In genomic region chr14:33330986-33331385, GRCm38 (mm10) we compare ENCODE assay signal across 11 mouse cellular contexts.
A peak's percentile ranks its signal among the peaks of the same experiment; 100 is the strongest.
DNase-seq lines count a peak whose midpoint lies in the region; TF ChIP-seq lines count a peak whose summit lies in the region.
"Had no signal": no experiment of that assay in that cellular context is flagged by ENCODE, and none has a peak within 500 bp of the region (broad histone marks: within the 10 kb centered on the region; RNA-seq: fewer than 3 reads in every experiment).

No protein-coding gene starts in this region.

- H3K9me3 ChIP-seq in CH12.LX (replicated peaks; ENCODE audit: low read length): peaks cover 5% of the 10 kb centered on the region
- H3K9me3 ChIP-seq: stomach, embryonic 15.5 days had no signal

- TF ChIP-seq POLR2A in CH12.LX (IDR thresholded peaks at IDR 0.05; ENCODE audit: low read depth, low read length): no peak

- H3K79me2 ChIP-seq in CH12.LX (replicated peaks; ENCODE audit: control insufficient read depth, extremely low read depth, insufficient read depth, poor library complexity, severe bottlenecking): no peaks in the 10 kb centered on the region

- H3K4me2 ChIP-seq in CH12.LX (ENCODE audit: insufficient read depth, low read depth, poor library complexity, severe bottlenecking): no peak overlapping the region
- H3K4me2 ChIP-seq: stomach, embryonic 15.5 days had no signal

- no peaks in the 10 kb centered on the region for H3K36me3 ChIP-seq in CH12.LX (replicated peaks in 1 of 2; ENCODE audit: control insufficient read depth in 1 of 2, insufficient read depth in 1 of 2, low read length in 1 of 2)
- H3K36me3 ChIP-seq: stomach, embryonic 15.5 days had no signal

- no peak; the same call in none of the 2 replicates for TF ChIP-seq RAD21 in CH12.LX (IDR thresholded peaks at IDR 0.05; ENCODE audit: low read depth, low read length)

- TF ChIP-seq EP300 in CH12.LX (IDR thresholded peaks at IDR 0.05; ENCODE audit: low read length): no peak

- no peak overlapping the region for H3K9ac ChIP-seq in CH12.LX (ENCODE audit: insufficient read depth, low read depth)
- H3K9ac ChIP-seq: stomach, embryonic 15.5 days had no signal

- dilution Hi-C loops in CH12.LX (cut with MboI; ENCODE audit: extremely low pct_ligation_motif_present, extremely low pct_unique_long_range_greater_than_20kb, low sequenced_read_pairs): no loop called here

- no peak for DNase-seq in layer of hippocampus, adult 2 months (ENCODE audit: low spot score in 2 of 2)
- no peak for DNase-seq in layer of hippocampus, postnatal 36 days
- DNase-seq in 416B (ENCODE audit: low read depth): peak; percentile 48
- peak; percentile 33 for DNase-seq in CH12.LX (ENCODE audit: extremely low read depth)
- DNase-seq in embryo, embryonic 11 days: peak; percentile 55
- DNase-seq in layer of hippocampus, postnatal 25 days (ENCODE audit: extremely low spot score in 1 of 2, low spot score in 1 of 2): no peak
- no peak for DNase-seq in right cerebral cortex, adult 2 months (ENCODE audit: low spot score in 2 of 2)
- DNase-seq: cerebellum, adult 8-10 months; kidney, postnatal 36 days had no signal

- H3K27me3 ChIP-seq in CH12.LX (replicated peaks): no peaks in the 10 kb centered on the region
- H3K27me3 ChIP-seq: stomach, embryonic 15.5 days had no signal

- TF ChIP-seq CTCF in layer of hippocampus, adult 2 months (conservative IDR thresholded peaks at IDR 0.05): peak; percentile 70
- peak; percentile 39 to 56 for TF ChIP-seq CTCF in CH12.LX (conservative IDR thresholded peaks at IDR 0.05 in 1 of 2, IDR thresholded peaks at IDR 0.05 in 1 of 2; ENCODE audit: low read depth in 2 of 2, low read length in 2 of 2)

- no peak overlapping the region for H3K4me3 ChIP-seq in layer of hippocampus, adult 2 months
- H3K4me3 ChIP-seq in CH12.LX (replicated peaks in 1 of 3; ENCODE audit: low read depth in 2 of 3, low read length in 2 of 3, poor library complexity in 1 of 3): no peak overlapping the region
- H3K4me3 ChIP-seq: megakaryocyte, embryonic 14.5 days; stomach, embryonic 15.5 days had no signal

- peaks cover 27 to 59% of the 10 kb centered on the region in 2 experiments for H3K4me1 ChIP-seq in CH12.LX (ENCODE audit: control insufficient read depth in 1 of 2, insufficient read depth in 2 of 2)

- H3K27ac ChIP-seq in layer of hippocampus, adult 2 months: no peak overlapping the region
- no peak overlapping the region for H3K27ac ChIP-seq in CH12.LX (ENCODE audit: insufficient read depth, low read depth)
- H3K27ac ChIP-seq: stomach, embryonic 15.5 days had no signal

- in situ Hi-C loops in CH12.LX (cut with MboI; ENCODE audit: low pct_ligation_motif_present, low pct_unique_long_range_greater_than_20kb, low sequenced_read_pairs): no loop called here

TF ChIP-seq in CH12.LX, 34 proteins besides CTCF, POLR2A, EP300 and RAD21:
- TF ChIP-seq PAX5 (IDR thresholded peaks at IDR 0.05; ENCODE audit: low read length) (no peak), GABPA (IDR thresholded peaks at IDR 0.05; ENCODE audit: insufficient replicate concordance, low read depth, low read length) (no peak), NRF1 (IDR thresholded peaks at IDR 0.05; ENCODE audit: low read depth, low read length) (no peak), USF1 (IDR thresholded peaks at IDR 0.05; ENCODE audit: low read depth, low read length) (no peak), ELF1 (IDR thresholded peaks at IDR 0.05; ENCODE audit: low read depth, low read length) (no peak), HCFC1 (IDR thresholded peaks at IDR 0.05; ENCODE audit: low read depth, low read length) (no peak), MAZ (IDR thresholded peaks at IDR 0.05; ENCODE audit: low read depth, low read length) (no peak), UBTF (IDR thresholded peaks at IDR 0.05; ENCODE audit: low read depth, low read length) (no peak)

Comparison
In these comparisons a context has a peak if more than half of its experiments do, and no peak if none do; other contexts are left out.
1. DNase-seq: peak in 416B (single experiment), CH12.LX (single experiment) and embryo, embryonic 11 days (single experiment); none in layer of hippocampus, adult 2 months (0 of 2), layer of hippocampus, postnatal 36 days (0 of 2), layer of hippocampus, postnatal 25 days (0 of 2) and right cerebral cortex, adult 2 months (0 of 2).